Mouse (Mus musculus) left cerebral cortex, postnatal 36 days (tissue): ENCODE measurements around the gene Slc7a10. TPM values are rescaled to one million over a fixed set of nuclear protein-coding genes. Genes with fewer than 3 reads are reported as not detected.

Experiments used
- DNase-seq, 2 experiments: peaks; one replicate each; pipeline ENCODE4 v3.0.0; 2021 to 2022; ENCODE audit warnings: low spot score in 2 of 2, mixed read lengths in 1 of 2
- intact Hi-C: fragments of 180-260 bp; cut with DNase I; formaldehyde crosslinking; loops from one replicate; pipeline ENCODE4 v1.15.1; 2025
- total RNA-seq, 2 experiments: library from RNA; stranded (reverse); gene quantifications; 2 replicates each; pipeline ENCODE4 v1.2.3; 2021

Gene Slc7a10
- total RNA-seq = 10 to 100 TPM; 41.1 to 42.7 TPM

- intact Hi-C loops = no loop called here
Measured at GRCm38 (mm10) chr7:35185889-35186569, at the start of gene Slc7a10. TSS of gene Slc7a10 (plus strand) at chr7:35186385.

GRCm38 (mm10) chr7:35137524-35137923, 48.7 kb upstream of the Slc7a10 start:
- DNase-seq = no peak
- intact Hi-C loops = no loop called here

More at GRCm38 (mm10) chr7:35185889-35186569, at the start of gene Slc7a10:
- DNase-seq = no peak

- intact Hi-C loops = no loop called here
- no peak for DNase-seq
Measured at GRCm38 (mm10) chr7:35138481-35138880, 47.7 kb upstream of the Slc7a10 start.

- intact Hi-C loops = no loop called here
- DNase-seq = no peak
Measured at GRCm38 (mm10) chr7:35139880-35140279, 46.3 kb upstream of the Slc7a10 start.

- intact Hi-C loops = no loop called here
- DNase-seq = no peak
Measured at GRCm38 (mm10) chr7:35141519-35141918, 44.7 kb upstream of the Slc7a10 start.

- intact Hi-C loops = no loop called here
- no peak for DNase-seq
Measured at GRCm38 (mm10) chr7:35142522-35142921, 43.7 kb upstream of the Slc7a10 start.

- intact Hi-C loops = no loop called here
- DNase-seq = no peak
Measured at GRCm38 (mm10) chr7:35143864-35144618, 42.1 kb upstream of the Slc7a10 start.

GRCm38 (mm10) chr7:35145068-35145467, 41.1 kb upstream of the Slc7a10 start:
- intact Hi-C loops = no loop called here
- no peak for DNase-seq

GRCm38 (mm10) chr7:35146269-35146668, 39.9 kb upstream of the Slc7a10 start:
- DNase-seq = no peak
- intact Hi-C loops = no loop called here

GRCm38 (mm10) chr7:35149616-35150433, 36.4 kb upstream of the Slc7a10 start:
- intact Hi-C loops = no loop called here
- no peak for DNase-seq

- no peak for DNase-seq
- intact Hi-C loops = no loop called here
Measured at GRCm38 (mm10) chr7:35150860-35151259, 35.3 kb upstream of the Slc7a10 start.

GRCm38 (mm10) chr7:35154449-35154848, 31.7 kb upstream of the Slc7a10 start:
- no peak for DNase-seq
- intact Hi-C loops = no loop called here

- DNase-seq = no peak
- intact Hi-C loops = no loop called here
Measured at GRCm38 (mm10) chr7:35156561-35157477, 29.4 kb upstream of the Slc7a10 start.

GRCm38 (mm10) chr7:35157512-35157911, 28.7 kb upstream of the Slc7a10 start:
- no peak for DNase-seq
- intact Hi-C loops = no loop called here

GRCm38 (mm10) chr7:35162443-35162842, 23.7 kb upstream of the Slc7a10 start:
- intact Hi-C loops = no loop called here
- DNase-seq = no peak

GRCm38 (mm10) chr7:35163600-35163999, 22.6 kb upstream of the Slc7a10 start:
- intact Hi-C loops = no loop called here
- no peak for DNase-seq

GRCm38 (mm10) chr7:35164131-35164530, 22.1 kb upstream of the Slc7a10 start:
- intact Hi-C loops = no loop called here
- no peak for DNase-seq

- intact Hi-C loops = no loop called here
- DNase-seq = no peak
Measured at GRCm38 (mm10) chr7:35166988-35167387, 19.2 kb upstream of the Slc7a10 start.

GRCm38 (mm10) chr7:35167925-35168324, 18.3 kb upstream of the Slc7a10 start:
- DNase-seq = no peak
- intact Hi-C loops = loop anchor here (2.0 kb wide), 1 partner anchor 49 kb away; the partner anchor contains the start of gene Cebpa
